Mouse (Mus musculus): ENCODE results near the gene Pde4c.

DNA sequence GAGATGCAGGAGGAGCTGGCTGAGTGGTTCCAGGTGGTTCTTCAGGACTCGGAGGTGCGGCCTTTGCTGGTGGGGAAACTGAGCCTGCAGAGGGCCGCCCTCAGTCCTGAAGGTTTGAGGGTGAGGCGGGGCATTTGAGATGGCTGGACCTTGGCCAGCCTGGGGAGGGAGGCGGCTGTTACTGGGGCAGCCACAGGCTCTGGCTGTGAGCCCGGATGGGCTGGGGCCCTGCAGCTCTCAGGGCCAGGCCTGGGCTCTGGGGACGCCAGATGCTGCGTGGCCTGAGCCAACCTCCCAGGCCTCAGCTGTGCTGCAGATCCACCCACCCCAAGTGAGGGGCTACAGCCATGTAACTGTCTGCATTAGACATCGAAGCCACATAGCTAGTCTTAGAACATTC is 50.3 kb downstream of the Pde4c start:
- no peak for TF ChIP-seq POLR2A (IDR thresholded peaks at IDR 0.05; ENCODE audit: extremely low read depth, insufficient read depth, low read length)
- no peak for TF ChIP-seq CTCF (IDR thresholded peaks at IDR 0.05; ENCODE audit: low read depth, low read length)
